Mouse (Mus musculus): ENCODE results near the gene Dmrt1.

DNA sequence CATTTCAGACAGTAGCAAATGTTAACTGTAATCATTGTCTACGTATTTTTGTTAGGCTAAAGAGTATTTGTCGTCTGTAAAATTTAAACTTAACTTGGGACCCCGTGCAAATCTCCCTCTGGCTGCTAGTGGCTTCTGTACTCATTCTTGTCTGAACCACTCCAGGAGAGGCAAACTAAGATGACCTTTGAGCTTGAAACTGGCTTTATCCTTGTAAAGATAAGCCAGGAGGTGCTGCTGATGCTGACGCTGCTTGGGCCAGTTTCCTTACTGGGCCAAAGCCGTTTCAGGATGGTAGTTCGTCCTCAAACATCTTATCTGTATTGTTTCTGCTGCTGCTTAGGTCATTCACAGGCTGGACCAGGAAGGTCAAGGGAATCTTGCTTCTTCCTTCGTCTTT, 64.4 kb downstream of the Dmrt1 start:
- TF ChIP-seq CTCF (IDR thresholded peaks at IDR 0.05; ENCODE audit: low read depth, low read length): no peak
- TF ChIP-seq POLR2A (IDR thresholded peaks at IDR 0.05; ENCODE audit: borderline replicate concordance, low read depth, low read length): no peak
